9 mouse cellular contexts compared by ENCODE assay signal in the genomic region with DNA sequence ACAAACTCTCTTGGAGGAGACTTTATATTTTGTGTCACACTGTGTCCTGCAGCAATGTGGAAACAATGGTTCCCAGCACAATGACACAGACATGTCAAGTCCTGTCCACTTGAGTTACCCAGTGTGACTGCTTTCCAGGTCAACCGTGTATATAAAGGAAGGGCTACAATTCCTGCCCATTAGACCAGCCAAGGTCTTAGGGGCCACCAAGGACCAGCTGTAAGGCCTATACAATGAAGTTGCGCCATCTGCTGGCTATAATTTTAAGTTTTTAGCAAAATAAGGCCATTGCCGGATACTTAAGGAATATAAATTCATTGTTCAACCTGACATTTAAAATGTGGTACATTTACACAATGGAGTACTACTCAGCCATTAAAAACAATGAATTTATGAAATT.
DNase-seq lines count a peak whose midpoint lies in the region; ATAC-seq and TF ChIP-seq lines count a peak whose summit lies in the region.
"Had no signal": no experiment of that assay in that cellular context is flagged by ENCODE, and none has a peak within 500 bp of the region (broad histone marks: within the 10 kb centered on the region; RNA-seq: fewer than 3 reads in every experiment).

No protein-coding gene starts in this region.

- H3K36me3 ChIP-seq in intestine, postnatal 0 days (ENCODE audit: control insufficient read depth, insufficient read depth) = no peaks in the 10 kb centered on the region
- no peaks in the 10 kb centered on the region for H3K36me3 ChIP-seq in intestine, embryonic 15.5 days
- H3K36me3 ChIP-seq in E14TG2a.4 (ENCODE audit: insufficient read depth, low read length) = no peaks in the 10 kb centered on the region
- H3K36me3 ChIP-seq in kidney, postnatal 0 days (ENCODE audit: insufficient read depth, low read length) = no peaks in the 10 kb centered on the region
- H3K36me3 ChIP-seq: limb, embryonic 13.5 days; neural tube, embryonic 13.5 days had no signal

- DNase-seq in NIH3T3 (ENCODE audit: low read depth) = peak; percentile 14
- DNase-seq in kidney, postnatal 0 days (ENCODE audit: low spot score) = peak; percentile 29
- no peak for DNase-seq in urinary bladder, postnatal 25 days (ENCODE audit: low spot score)
- DNase-seq in right cerebral cortex, postnatal 25 days = no peak

- H3K9ac ChIP-seq in intestine, postnatal 0 days (ENCODE audit: low read depth, low read length) = no peak overlapping the region
- H3K9ac ChIP-seq in intestine, embryonic 15.5 days = no peak overlapping the region
- no peak overlapping the region for H3K9ac ChIP-seq in kidney, postnatal 0 days (ENCODE audit: low read depth, low read length)
- H3K9ac ChIP-seq: limb, embryonic 13.5 days; neural tube, embryonic 13.5 days had no signal

- no peaks in the 10 kb centered on the region for H3K9me3 ChIP-seq in intestine, postnatal 0 days (ENCODE audit: control insufficient read depth)
- H3K9me3 ChIP-seq in intestine, embryonic 15.5 days = no peaks in the 10 kb centered on the region
- H3K9me3 ChIP-seq in E14TG2a.4 (ENCODE audit: low read length) = no peaks in the 10 kb centered on the region
- H3K9me3 ChIP-seq in kidney, postnatal 0 days (replicated peaks; ENCODE audit: low read length) = no peaks in the 10 kb centered on the region
- H3K9me3 ChIP-seq: limb, embryonic 13.5 days; neural tube, embryonic 13.5 days had no signal

- ATAC-seq in intestine, postnatal 0 days = no peak
- no peak for ATAC-seq in intestine, embryonic 15.5 days
- ATAC-seq in kidney, postnatal 0 days (replicated peaks; ENCODE audit: low FRiP score, low read depth) = no peak

- peak; percentile 56 for TF ChIP-seq CTCF in intestine, postnatal 0 days (IDR thresholded peaks at IDR 0.05; ENCODE audit: low read depth)
- peak; percentile 26 for TF ChIP-seq CTCF in E14TG2a.4 (conservative IDR thresholded peaks at IDR 0.05; ENCODE audit: low read length)
- TF ChIP-seq CTCF in kidney, postnatal 0 days (IDR thresholded peaks at IDR 0.05; ENCODE audit: low read depth) = peak; percentile 55

- WGBS in intestine, postnatal 0 days = 27% methylated on average over 3 of the region's 3 CpGs
- 24% methylated on average over 3 of the region's 3 CpGs for WGBS in intestine, embryonic 15.5 days
- WGBS in kidney, postnatal 0 days = 33% methylated on average over 3 of the region's 3 CpGs

- H3K4me2 ChIP-seq in intestine, postnatal 0 days (replicated peaks; ENCODE audit: low read depth) = no peak overlapping the region
- H3K4me2 ChIP-seq in intestine, embryonic 15.5 days (replicated peaks) = no peak overlapping the region
- H3K4me2 ChIP-seq in kidney, postnatal 0 days (ENCODE audit: low read length) = no peak overlapping the region
- H3K4me2 ChIP-seq: limb, embryonic 13.5 days; neural tube, embryonic 13.5 days had no signal

- H3K4me3 ChIP-seq in intestine, postnatal 0 days (ENCODE audit: low read depth, low read length) = no peak overlapping the region
- H3K4me3 ChIP-seq in intestine, embryonic 15.5 days (replicated peaks) = no peak overlapping the region
- no peak overlapping the region for H3K4me3 ChIP-seq in E14TG2a.4 (replicated peaks; ENCODE audit: low read length)
- H3K4me3 ChIP-seq in kidney, postnatal 0 days (replicated peaks; ENCODE audit: low read depth, low read length) = no peak overlapping the region
- H3K4me3 ChIP-seq: limb, embryonic 13.5 days; neural tube, embryonic 13.5 days had no signal

- H3K4me1 ChIP-seq in intestine, postnatal 0 days (replicated peaks; ENCODE audit: control insufficient read depth, insufficient read depth, low read length) = no peaks in the 10 kb centered on the region
- H3K4me1 ChIP-seq in intestine, embryonic 15.5 days (replicated peaks) = no peaks in the 10 kb centered on the region
- no peaks in the 10 kb centered on the region for H3K4me1 ChIP-seq in E14TG2a.4 (replicated peaks; ENCODE audit: low read depth, low read length)
- no peaks in the 10 kb centered on the region for H3K4me1 ChIP-seq in kidney, postnatal 0 days (replicated peaks; ENCODE audit: insufficient read depth, low read length)
- H3K4me1 ChIP-seq: limb, embryonic 13.5 days; neural tube, embryonic 13.5 days had no signal

- no peaks in the 10 kb centered on the region for H3K27me3 ChIP-seq in intestine, postnatal 0 days (replicated peaks; ENCODE audit: control insufficient read depth, insufficient read depth, low read length)
- no peaks in the 10 kb centered on the region for H3K27me3 ChIP-seq in intestine, embryonic 15.5 days (replicated peaks)
- no peaks in the 10 kb centered on the region for H3K27me3 ChIP-seq in E14TG2a.4 (ENCODE audit: insufficient read depth, low read length)
- H3K27me3 ChIP-seq in kidney, postnatal 0 days (ENCODE audit: insufficient read depth, low read length) = no peaks in the 10 kb centered on the region
- H3K27me3 ChIP-seq: limb, embryonic 13.5 days; neural tube, embryonic 13.5 days had no signal

- no peak overlapping the region for H3K27ac ChIP-seq in intestine, postnatal 0 days (ENCODE audit: low read depth, low read length)
- H3K27ac ChIP-seq in intestine, embryonic 15.5 days = no peak overlapping the region
- no peak overlapping the region for H3K27ac ChIP-seq in kidney, postnatal 0 days
- H3K27ac ChIP-seq: limb, embryonic 13.5 days; neural tube, embryonic 13.5 days had no signal

Comparison
In these comparisons a context has a peak if more than half of its experiments do, and no peak if none do; other contexts are left out.
1. DNase-seq: peak in NIH3T3 (single experiment) and kidney, postnatal 0 days (single experiment); none in urinary bladder, postnatal 25 days (single experiment) and right cerebral cortex, postnatal 25 days (single experiment).
2. Peak in every context shown above with its lines, with median percentiles within 50 percentile points of each other: CTCF ChIP-seq.